ENCODE assay signal across 18 mouse cellular contexts in genomic region chr2:50276715-50277114, GRCm38 (mm10). TPM values are rescaled to one million over a fixed set of nuclear protein-coding genes. Genes with fewer than 3 reads are reported as not detected.
DNase-seq lines count a peak whose midpoint lies in the region; ATAC-seq lines count a peak whose summit lies in the region.
"Had no signal": no experiment of that assay in that cellular context is flagged by ENCODE, and none has a peak within 500 bp of the region (broad histone marks: within the 10 kb centered on the region; RNA-seq: fewer than 3 reads in every experiment).

No protein-coding gene starts in this region.

- WGBS in midbrain, embryonic 13.5 days: 77% methylated on average over 10 of the region's 10 CpGs
- WGBS in midbrain, embryonic 11.5 days: 65% methylated on average over 10 of the region's 10 CpGs
- 39% methylated on average over 10 of the region's 10 CpGs for WGBS in embryonic facial prominence, embryonic 12.5 days

- DNase-seq in midbrain, embryonic 11.5 days (ENCODE audit: low spot score, missing footprints): no peak
- peak; percentile 55 for DNase-seq in Muller cell, postnatal 12 days (ENCODE audit: inconsistent ontology term)
- peak; percentile 27 for DNase-seq in yolk sac, embryonic 10.5 days (ENCODE audit: low spot score)
- no peak for DNase-seq in layer of hippocampus, adult 8-10 months (ENCODE audit: low spot score in 2 of 2)
- no peak for DNase-seq in layer of hippocampus, postnatal 25 days (ENCODE audit: extremely low spot score in 1 of 2, low spot score in 1 of 2)
- DNase-seq: adrenal gland, adult 8-10 months; adrenal gland, postnatal 36 days; cerebellum, adult 2 months; forebrain, postnatal 0 days; gastrocnemius, adult 2 months; gastrocnemius, postnatal 25 days; heart, postnatal 4 days had no signal

- no peaks in the 10 kb centered on the region for H3K4me1 ChIP-seq in midbrain, embryonic 13.5 days (replicated peaks)
- no peaks in the 10 kb centered on the region for H3K4me1 ChIP-seq in midbrain, embryonic 11.5 days (ENCODE audit: control insufficient read depth, insufficient read depth, low read length)
- peaks cover 7% of the 10 kb centered on the region; the same call in 1 of the 2 replicates for H3K4me1 ChIP-seq in embryonic facial prominence, embryonic 12.5 days
- H3K4me1 ChIP-seq: forebrain, embryonic 13.5 days; heart, embryonic 13.5 days; hindbrain, embryonic 13.5 days; intestine, embryonic 15.5 days had no signal

- H3K9ac ChIP-seq in midbrain, embryonic 13.5 days (replicated peaks): no peak overlapping the region
- H3K9ac ChIP-seq in midbrain, embryonic 11.5 days (ENCODE audit: low read length): no peak overlapping the region
- no peak overlapping the region for H3K9ac ChIP-seq in embryonic facial prominence, embryonic 12.5 days
- H3K9ac ChIP-seq: forebrain, embryonic 13.5 days; forebrain, postnatal 0 days; heart, embryonic 13.5 days; hindbrain, embryonic 13.5 days; intestine, embryonic 15.5 days had no signal

- 0 out of 2 replicates have a peak, but pooled peaks have one; percentile 34 for ATAC-seq in midbrain, embryonic 13.5 days
- ATAC-seq in midbrain, embryonic 11.5 days (ENCODE audit: low FRiP score): no peak
- no peak for ATAC-seq in embryonic facial prominence, embryonic 12.5 days (ENCODE audit: insufficient number of reproducible peaks, insufficient read depth, low FRiP score, low TSS enrichment)
- ATAC-seq: forebrain, embryonic 13.5 days; forebrain, postnatal 0 days; intestine, embryonic 15.5 days had no signal

- H3K9me3 ChIP-seq in midbrain, embryonic 13.5 days: no peaks in the 10 kb centered on the region
- no peaks in the 10 kb centered on the region for H3K9me3 ChIP-seq in midbrain, embryonic 11.5 days (ENCODE audit: control insufficient read depth, low read length)
- no peaks in the 10 kb centered on the region for H3K9me3 ChIP-seq in embryonic facial prominence, embryonic 12.5 days
- H3K9me3 ChIP-seq: forebrain, embryonic 13.5 days; heart, embryonic 13.5 days; hindbrain, embryonic 13.5 days; intestine, embryonic 15.5 days had no signal

- H3K27ac ChIP-seq in midbrain, embryonic 13.5 days: no peak overlapping the region
- no peak overlapping the region for H3K27ac ChIP-seq in midbrain, embryonic 11.5 days (ENCODE audit: low read depth, low read length)
- H3K27ac ChIP-seq in embryonic facial prominence, embryonic 12.5 days: 0 out of 2 replicates have a peak overlapping the region, but pooled peaks have one; percentile 50
- H3K27ac ChIP-seq: forebrain, embryonic 13.5 days; gastrocnemius, adult 2 months; heart, embryonic 13.5 days; hindbrain, embryonic 13.5 days; intestine, embryonic 15.5 days had no signal

- H3K4me3 ChIP-seq in midbrain, embryonic 13.5 days (replicated peaks): no peak overlapping the region
- H3K4me3 ChIP-seq in midbrain, embryonic 11.5 days (ENCODE audit: low read depth, low read length): no peak overlapping the region
- H3K4me3 ChIP-seq in embryonic facial prominence, embryonic 12.5 days: no peak overlapping the region
- H3K4me3 ChIP-seq: forebrain, embryonic 13.5 days; gastrocnemius, adult 2 months; heart, embryonic 13.5 days; hindbrain, embryonic 13.5 days; intestine, embryonic 15.5 days had no signal

- H3K36me3 ChIP-seq in midbrain, embryonic 13.5 days: peaks cover 27% of the 10 kb centered on the region
- peaks cover 5% of the 10 kb centered on the region; the same call in 1 of the 2 replicates for H3K36me3 ChIP-seq in midbrain, embryonic 11.5 days (ENCODE audit: control insufficient read depth, insufficient read depth, low read length)
- peaks cover 24% of the 10 kb centered on the region for H3K36me3 ChIP-seq in embryonic facial prominence, embryonic 12.5 days

- H3K27me3 ChIP-seq in midbrain, embryonic 13.5 days: no peaks in the 10 kb centered on the region
- H3K27me3 ChIP-seq in midbrain, embryonic 11.5 days (ENCODE audit: control insufficient read depth, insufficient read depth, low read length): no peaks in the 10 kb centered on the region
- no peaks in the 10 kb centered on the region for H3K27me3 ChIP-seq in embryonic facial prominence, embryonic 12.5 days
- H3K27me3 ChIP-seq: forebrain, embryonic 13.5 days; heart, embryonic 13.5 days; hindbrain, embryonic 13.5 days; intestine, embryonic 15.5 days had no signal

- H3K4me2 ChIP-seq in midbrain, embryonic 13.5 days (replicated peaks): no peak overlapping the region
- no peak overlapping the region for H3K4me2 ChIP-seq in midbrain, embryonic 11.5 days
- no peak overlapping the region for H3K4me2 ChIP-seq in embryonic facial prominence, embryonic 12.5 days (replicated peaks)
- H3K4me2 ChIP-seq: forebrain, embryonic 13.5 days; heart, embryonic 13.5 days; hindbrain, embryonic 13.5 days; intestine, embryonic 15.5 days had no signal

RNA-seq across cellular contexts. Expression of gene Mmadhc, which starts 19.9 kb away (rescaled TPM):
- polyA plus RNA-seq in midbrain, embryonic 13.5 days (2015; fragmentation: Nextera tagmentation; extraction: Ambion mirVana): 158 and 159 TPM in 2 replicates
- polyA plus RNA-seq in midbrain, embryonic 11.5 days (2014; fragmentation: Nextera tagmentation; extraction: Ambion mirVana): 172 and 177 TPM in 2 replicates
- polyA plus RNA-seq in embryonic facial prominence, embryonic 12.5 days (2016; fragmentation: Nextera tagmentation; extraction: Ambion mirVana): 161 and 163 TPM in 2 replicates
- 10 to 100 TPM; 45.2 to 51.4 (median 48.0) TPM for total RNA-seq in layer of hippocampus, adult 8-10 months (2022)
- total RNA-seq in layer of hippocampus, postnatal 25 days (2021): 10 to 100 TPM; 50.7 to 51.7 TPM

Comparison
In these comparisons a context has a peak if more than half of its experiments do, and no peak if none do; other contexts are left out.
1. DNase-seq: peak in Muller cell, postnatal 12 days (single experiment) and yolk sac, embryonic 10.5 days (single experiment); none in midbrain, embryonic 11.5 days (single experiment), layer of hippocampus, adult 8-10 months (0 of 2) and layer of hippocampus, postnatal 25 days (0 of 2).